28 mouse cellular contexts compared by ENCODE assay signal in the genomic region with DNA sequence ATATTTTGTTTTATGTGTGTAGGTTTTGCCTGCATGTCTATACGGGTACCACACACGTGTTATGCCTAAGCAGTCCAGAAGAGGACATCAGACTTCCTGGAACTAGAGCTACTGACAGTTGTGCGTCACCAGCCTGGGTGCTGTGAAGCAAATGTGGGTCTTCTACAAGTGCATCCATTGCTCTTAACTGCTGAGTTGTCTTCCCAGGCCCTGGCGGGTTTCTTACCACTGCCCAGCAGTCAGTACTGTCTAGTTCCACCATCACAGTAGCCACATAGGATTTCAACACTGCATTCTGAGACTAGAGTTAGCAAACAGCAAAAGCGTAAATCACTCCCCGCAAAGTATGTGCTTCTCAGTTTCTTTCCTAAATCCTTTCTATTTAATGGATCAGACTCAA.
"Had no signal": no experiment of that assay in that cellular context is flagged by ENCODE, and none has a peak within 500 bp of the region (broad histone marks: within the 10 kb centered on the region; RNA-seq: fewer than 3 reads in every experiment).

No protein-coding gene starts in this region.

- H3K27ac ChIP-seq: embryonic facial prominence, embryonic 10.5 days; embryonic facial prominence, embryonic 12.5 days; embryonic facial prominence, embryonic 13.5 days; embryonic facial prominence, embryonic 15.5 days; forebrain, embryonic 10.5 days; forebrain, embryonic 12.5 days; forebrain, embryonic 13.5 days; forebrain, embryonic 15.5 days; gastrocnemius, adult 2 months; heart, adult 2 months had no signal

- H3K4me2 ChIP-seq: embryonic facial prominence, embryonic 12.5 days; embryonic facial prominence, embryonic 13.5 days; embryonic facial prominence, embryonic 15.5 days; forebrain, embryonic 12.5 days; forebrain, embryonic 13.5 days; forebrain, embryonic 15.5 days had no signal

- H3K36me3 ChIP-seq: embryonic facial prominence, embryonic 10.5 days; embryonic facial prominence, embryonic 12.5 days; embryonic facial prominence, embryonic 13.5 days; embryonic facial prominence, embryonic 15.5 days; forebrain, embryonic 10.5 days; forebrain, embryonic 12.5 days; forebrain, embryonic 15.5 days had no signal

- H3K27me3 ChIP-seq: embryonic facial prominence, embryonic 12.5 days; embryonic facial prominence, embryonic 13.5 days; embryonic facial prominence, embryonic 15.5 days; forebrain, embryonic 15.5 days had no signal

- H3K9me3 ChIP-seq: embryonic facial prominence, embryonic 10.5 days; embryonic facial prominence, embryonic 12.5 days; embryonic facial prominence, embryonic 13.5 days; embryonic facial prominence, embryonic 15.5 days; forebrain, embryonic 10.5 days; forebrain, embryonic 12.5 days; forebrain, embryonic 13.5 days; forebrain, embryonic 15.5 days had no signal

- H3K4me1 ChIP-seq: embryonic facial prominence, embryonic 12.5 days; embryonic facial prominence, embryonic 15.5 days; forebrain, embryonic 12.5 days; forebrain, embryonic 13.5 days; forebrain, embryonic 15.5 days had no signal

- H3K9ac ChIP-seq: embryonic facial prominence, embryonic 12.5 days; embryonic facial prominence, embryonic 13.5 days; embryonic facial prominence, embryonic 15.5 days; forebrain, embryonic 12.5 days; forebrain, embryonic 13.5 days; forebrain, embryonic 15.5 days; forebrain, postnatal 0 days had no signal

- H3K4me3 ChIP-seq: embryonic facial prominence, embryonic 10.5 days; embryonic facial prominence, embryonic 12.5 days; embryonic facial prominence, embryonic 13.5 days; embryonic facial prominence, embryonic 15.5 days; erythroblast, embryonic 14.5 days; forebrain, embryonic 10.5 days; forebrain, embryonic 12.5 days; forebrain, embryonic 13.5 days; forebrain, embryonic 15.5 days; gastrocnemius, adult 2 months; heart, adult 2 months had no signal

- ATAC-seq: forebrain, embryonic 13.5 days; forebrain, embryonic 14.5 days; forebrain, embryonic 15.5 days; forebrain, embryonic 16.5 days; forebrain, postnatal 0 days had no signal

- DNase-seq: cerebellum, adult 2 months; cerebellum, adult 8-10 months; cerebellum, adult 9-10 months; cerebellum, adult 9-11 months; cerebellum, postnatal 10 days; cerebellum, postnatal 14 days; cerebellum, postnatal 25 days; cerebellum, postnatal 36 days; embryo, embryonic 11 days; forebrain, postnatal 0 days; gastrocnemius, adult 2 months; gastrocnemius, postnatal 10 days; gastrocnemius, postnatal 14 days; gastrocnemius, postnatal 25 days; gastrocnemius, postnatal 36 days; heart, adult 18-20 months; heart, adult 2 months had no signal
